Mouse (Mus musculus) ovary, adult 10 weeks (tissue): ENCODE results near the gene Atf1. TPM values are rescaled to one million over a fixed set of nuclear protein-coding genes. Genes with fewer than 3 reads are reported as not detected.

Experiments used
- polyA plus RNA-seq: library from polyadenylated mRNA; stranded (reverse); fragments of 350-450 nt; fragmentation: Illumina TruSeq; extraction: RNeasy Lipid Tissue Mini Kit (QIAGEN cat#74804); gene quantifications from one replicate; pipeline ENCODE4 v1.2.3, GENCODE M21; 2014

The Atf1 gene
- polyA plus RNA-seq: 151 TPM

GRCm38 (mm10) chr15:100227663-100228534 is at the start of gene Atf1:
Atf1 (plus strand) TSS chr15:100227819.

GRCm38 (mm10) chr15:100280626-100281025 is 53.0 kb downstream of the Atf1 start, which contains the start of gene Tmprss12:
Tmprss12 (plus strand) TSS chr15:100280837.

GRCm38 (mm10) chr15:100304019-100304991 is 76.7 kb downstream of the Atf1 start, which contains the start of gene Mettl7a1:
Mettl7a1 (plus strand) TSS chr15:100304140.

Other genes starting within 250 kb of the Atf1 start
- gene Dip2b, start 189.2 kb upstream of the Atf1 start, polyA plus RNA-seq: 6.0 TPM
- gene Tmprss12, start 53.0 kb downstream of the Atf1 start, polyA plus RNA-seq: not detected
- gene Mettl7a1, start 76.3 kb downstream of the Atf1 start, polyA plus RNA-seq: 80.1 TPM
- not detected for gene Mettl7a3, start 107.1 kb downstream of the Atf1 start, polyA plus RNA-seq
- not detected for gene Methig1, start 125.3 kb downstream of the Atf1 start, polyA plus RNA-seq
- 2.7 TPM for gene Mettl7a2, start 125.4 kb downstream of the Atf1 start, polyA plus RNA-seq
- gene Higd1c, start 136.7 kb downstream of the Atf1 start, polyA plus RNA-seq: not detected
- not detected for gene Gm5475, start 194.3 kb downstream of the Atf1 start, polyA plus RNA-seq
- gene Slc11a2, start 197.3 kb downstream of the Atf1 start, polyA plus RNA-seq: 8.7 TPM
- gene Letmd1, start 241.2 kb downstream of the Atf1 start, polyA plus RNA-seq: 20.9 TPM